Mouse (Mus musculus) MEL-GATA-1-ER (cell line): ENCODE results near the gene Grrp1.
"Not testable (repeated sequence)": the region's sequence is repeated elsewhere in the genome, so short reads cannot be mapped to it uniquely, and the experiment has no call there.

Experiments used
- DNase-seq: peaks from one replicate; pipeline ENCODE4 v3.0.0-alpha.2; 2012; ENCODE audit warnings: low read depth; ENCODE audit errors: extremely low read depth

The Grrp1 gene

DNA sequence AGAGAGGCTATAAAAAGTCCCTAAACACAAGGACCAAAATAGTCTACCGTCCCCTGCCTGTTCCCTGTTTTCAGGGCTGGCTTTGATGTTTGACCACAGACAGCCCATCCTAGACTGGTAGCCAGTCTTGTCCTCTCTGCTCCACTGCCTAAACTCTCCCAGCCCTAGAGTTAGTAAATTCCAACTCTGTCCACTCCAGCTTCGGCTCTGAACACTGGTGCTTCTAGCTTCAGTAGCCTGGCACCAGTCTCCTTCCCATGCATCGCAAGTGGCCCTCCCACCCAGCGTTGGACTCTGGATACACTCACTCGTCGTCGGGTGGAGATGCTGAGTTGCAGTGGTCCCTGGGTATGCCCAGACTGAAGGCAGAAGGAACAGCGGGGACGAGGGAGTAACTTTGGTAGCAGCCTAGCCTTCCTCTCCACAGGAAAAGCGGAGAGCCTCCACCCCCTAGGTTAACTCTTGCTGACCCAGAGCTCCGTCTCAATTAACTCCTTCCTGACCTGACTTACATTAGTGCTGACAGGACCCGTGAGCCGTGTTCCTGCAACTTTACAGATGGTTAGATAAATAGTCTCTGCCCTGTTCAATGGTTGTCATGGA lies at the start of gene Grrp1:
Gene Grrp1, minus strand, starts transcription at position 385 of the 603 bp plus-strand sequence.
- DNase-seq: no peak

DNA sequence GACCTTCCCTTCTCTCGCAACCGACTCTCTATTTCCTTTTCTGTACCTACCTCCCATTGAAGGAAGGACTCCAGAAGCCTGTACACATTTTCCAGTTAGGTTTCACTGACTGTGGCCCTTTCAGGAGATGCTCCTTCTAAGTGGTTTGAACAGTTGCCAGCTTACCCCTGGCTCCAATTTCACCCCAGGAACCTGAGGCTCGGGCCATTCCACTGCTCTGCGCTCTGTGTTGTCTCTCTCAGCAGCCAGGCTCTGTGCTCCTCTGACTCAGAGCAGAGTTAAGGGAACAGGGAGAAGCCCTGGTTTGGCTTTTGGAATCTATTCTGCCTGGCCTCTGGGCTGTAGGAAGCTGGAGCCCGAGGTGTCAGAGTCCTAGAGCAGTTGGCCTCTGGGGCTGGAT lies 48.2 kb upstream of the Grrp1 start:
- no peak for DNase-seq

DNA sequence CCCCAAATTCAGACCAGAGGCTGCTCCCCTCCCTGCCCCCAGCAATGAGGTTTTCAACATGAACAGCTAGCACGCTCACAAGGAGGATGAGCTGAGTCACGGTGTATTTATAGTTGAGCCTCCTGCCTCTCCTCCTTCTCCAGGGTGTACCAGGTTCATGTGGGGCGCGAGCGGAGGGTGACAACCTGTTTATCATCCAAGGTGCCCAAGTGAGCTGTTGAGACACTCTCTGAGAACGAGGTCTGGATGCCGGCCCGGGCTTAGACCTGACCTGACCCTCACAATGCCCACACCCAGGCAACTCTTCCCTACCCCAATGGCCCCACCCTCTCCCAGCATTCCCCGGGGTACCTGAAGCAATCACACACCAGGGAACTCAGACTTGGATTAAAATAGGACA lies 46.4 kb upstream of the Grrp1 start:
- DNase-seq: no peak

DNA sequence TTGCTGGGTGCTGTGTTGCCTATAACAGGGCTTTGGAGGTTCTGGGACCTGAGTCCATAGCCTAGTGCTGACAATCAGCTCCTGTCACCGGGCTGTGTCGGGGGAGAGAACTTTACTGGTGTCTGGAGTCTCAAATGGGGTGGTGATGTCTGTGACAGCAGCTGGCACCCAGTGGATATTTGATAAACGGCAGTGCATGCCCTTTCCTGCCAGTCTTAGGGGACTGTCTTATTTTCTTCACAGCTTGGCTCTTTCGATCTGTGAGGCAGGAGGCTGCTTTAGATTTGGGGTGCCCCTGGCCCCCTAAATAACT lies 45.5 kb upstream of the Grrp1 start:
- no peak for DNase-seq

DNA sequence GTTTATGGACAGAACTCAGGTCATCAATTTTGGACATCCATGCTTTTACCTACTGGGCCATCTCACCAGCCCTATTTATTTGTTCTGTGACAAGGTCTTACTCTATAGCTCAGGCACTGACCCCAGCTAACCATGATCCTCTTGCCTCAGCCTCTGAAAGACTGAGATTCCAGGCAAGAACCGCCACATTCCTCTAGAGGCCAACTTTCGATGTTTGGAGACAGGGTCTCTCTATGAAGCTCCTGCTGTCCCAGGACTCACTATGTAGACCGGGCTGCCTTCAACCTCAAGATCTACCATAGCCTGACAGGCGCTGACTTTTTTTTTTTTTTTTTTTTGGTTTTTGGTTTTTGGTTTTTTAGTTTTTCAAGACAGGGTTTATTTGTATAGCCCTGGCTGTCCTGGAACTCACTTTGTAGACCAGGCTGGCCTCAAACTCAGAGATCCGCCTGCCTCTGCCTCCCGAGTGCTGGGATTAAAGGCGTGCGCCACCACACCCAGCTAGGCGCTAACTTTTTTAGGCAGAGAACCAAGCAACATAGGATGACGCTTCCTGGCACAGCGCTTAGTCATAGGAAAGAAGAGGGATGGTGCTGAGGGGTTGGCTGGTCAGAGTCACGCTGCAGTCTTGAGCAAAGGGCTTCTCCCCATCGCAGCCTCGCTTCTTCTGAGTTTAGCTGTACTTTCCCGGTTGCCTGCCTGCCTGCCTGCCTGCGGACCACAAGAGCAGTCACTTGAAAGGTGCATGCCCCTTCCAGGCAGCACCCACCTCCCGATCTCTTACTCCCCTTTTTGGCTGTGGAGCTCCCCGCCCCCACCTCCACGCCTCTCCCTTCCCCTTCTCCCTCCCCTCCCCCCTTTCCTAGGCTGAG lies 45.0 kb upstream of the Grrp1 start:
- no peak for DNase-seq

DNA sequence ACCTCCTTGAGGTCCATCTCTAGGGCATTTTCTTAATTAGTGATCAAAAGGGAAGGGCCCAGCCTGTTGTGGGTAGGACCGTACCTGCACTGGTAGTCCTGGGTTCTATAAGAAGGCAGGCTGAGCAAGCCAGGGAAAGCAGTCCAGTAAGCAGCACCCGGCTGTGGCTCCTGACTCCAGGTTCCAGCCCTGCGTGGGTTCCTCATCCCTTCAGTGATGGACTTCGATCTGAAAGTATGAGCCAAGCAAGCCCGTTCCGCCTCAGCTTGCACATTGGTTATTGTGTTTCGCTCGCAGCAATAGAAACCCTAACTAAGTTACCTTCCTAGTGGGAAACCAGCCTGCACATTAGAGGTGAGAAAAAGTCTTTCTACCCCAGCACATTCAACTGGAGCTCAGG lies 43.5 kb upstream of the Grrp1 start:
- DNase-seq: no peak

DNA sequence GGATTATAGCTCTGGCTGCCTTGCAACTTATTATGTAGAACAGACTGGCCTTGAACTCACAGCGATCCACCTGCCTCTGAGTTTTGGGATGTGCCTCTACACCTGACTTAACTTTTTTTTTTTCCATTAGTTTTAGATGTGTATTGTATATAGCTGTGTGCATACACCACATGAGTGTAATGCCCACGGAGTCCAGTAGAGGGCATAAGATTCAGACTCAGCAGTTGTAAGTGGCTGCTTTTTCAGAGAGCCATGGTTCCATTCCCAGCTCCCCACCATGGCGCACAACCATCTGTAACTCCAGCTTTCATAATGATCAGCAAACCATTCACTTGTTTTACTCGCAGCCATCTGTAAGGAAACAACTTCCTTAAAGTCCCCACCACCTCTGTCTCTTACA lies 42.6 kb upstream of the Grrp1 start:
- DNase-seq: no peak

DNA sequence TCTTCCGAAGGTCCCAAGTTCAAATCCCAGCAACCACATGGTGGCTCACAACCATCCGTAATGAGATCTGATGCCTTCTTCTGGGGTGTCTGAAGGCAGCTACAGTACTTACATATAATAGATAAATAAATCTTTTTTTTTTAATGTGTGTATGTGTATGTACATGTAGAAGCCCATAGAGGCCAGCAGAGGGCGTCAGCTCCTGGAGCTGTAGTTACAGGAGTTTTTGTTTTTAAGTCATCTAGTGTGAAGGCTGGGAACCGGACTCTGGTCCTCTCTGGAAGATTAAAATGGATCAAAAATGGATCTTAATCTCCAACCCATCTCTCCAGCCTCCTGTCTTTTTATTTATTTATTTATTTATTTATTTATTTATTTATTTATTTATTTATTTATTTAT lies 42.2 kb upstream of the Grrp1 start:
- not testable (repeated sequence) for DNase-seq

DNA sequence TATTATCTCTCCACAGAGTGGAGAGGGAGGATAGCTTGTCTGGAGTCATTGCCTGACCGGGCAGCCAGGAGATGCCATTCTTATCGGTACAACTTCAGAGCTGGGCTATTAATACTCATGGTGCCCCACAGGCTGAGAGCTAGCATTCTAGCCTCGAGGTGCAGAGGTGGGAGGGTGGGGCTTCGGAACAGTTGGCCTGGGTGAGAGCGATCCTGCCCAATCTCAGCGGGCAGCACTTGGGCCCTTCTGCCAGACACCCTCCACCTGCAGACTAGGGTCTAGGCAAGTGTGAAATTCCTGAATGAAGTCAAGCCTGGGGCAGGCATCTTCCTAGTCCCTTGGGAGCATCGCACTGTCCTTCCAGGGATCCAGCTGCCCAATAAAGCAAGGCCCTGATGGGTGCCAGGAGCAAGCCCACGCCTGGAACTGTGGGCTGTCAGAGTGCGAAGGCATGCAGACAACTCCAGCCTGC lies 39.8 kb upstream of the Grrp1 start:
- DNase-seq: no peak

DNA sequence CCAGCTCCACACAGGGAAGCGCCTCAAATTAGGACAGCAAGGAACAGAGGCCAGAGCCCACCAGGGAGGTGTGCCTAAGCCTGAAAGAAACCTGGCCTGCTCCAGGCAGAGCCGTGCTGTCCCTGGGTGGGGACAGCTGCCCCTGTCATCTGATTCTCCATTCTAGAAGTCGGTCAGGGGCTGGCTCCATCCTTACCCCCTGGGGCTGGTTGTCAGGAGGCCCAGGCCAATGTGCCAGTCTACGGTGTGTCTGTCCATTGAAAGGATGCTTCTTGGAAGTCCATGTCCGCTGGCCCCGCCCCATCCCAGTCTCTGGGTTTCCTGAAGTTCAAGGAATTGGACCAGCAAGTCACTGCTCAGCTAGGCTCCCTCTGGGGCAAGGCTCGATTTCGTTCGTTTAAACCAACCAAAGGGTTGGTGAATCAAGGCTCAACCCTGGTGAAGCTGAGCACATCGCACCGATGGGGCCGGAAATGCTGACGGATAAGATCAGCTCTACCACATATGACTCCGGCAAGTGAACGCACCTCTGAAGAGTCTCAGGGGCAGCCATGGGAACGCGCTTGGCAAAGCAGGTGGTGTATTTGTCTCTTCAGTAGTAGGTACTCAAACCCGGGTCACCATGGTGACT lies 39.3 kb upstream of the Grrp1 start:
- no peak for DNase-seq

DNA sequence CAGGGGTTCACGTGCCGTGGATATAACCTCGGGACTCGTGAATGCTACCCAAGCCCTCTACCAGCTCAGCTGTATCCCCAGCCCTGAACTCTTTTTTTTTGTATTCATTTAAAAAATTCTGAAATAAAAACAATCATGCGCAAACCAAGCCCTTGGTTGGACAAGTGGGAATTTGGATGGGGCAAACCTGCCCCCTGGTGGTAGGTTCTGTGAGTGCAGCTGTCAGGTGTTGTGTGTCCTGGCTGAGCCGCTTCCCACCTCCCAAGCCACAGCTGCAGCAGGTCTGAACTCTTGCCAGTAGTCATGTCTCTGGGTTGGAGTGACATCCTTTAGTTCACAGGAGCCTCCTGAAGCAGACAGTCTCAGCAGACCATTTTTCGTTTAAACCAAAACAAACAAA lies 38.2 kb upstream of the Grrp1 start:
- DNase-seq: no peak

DNA sequence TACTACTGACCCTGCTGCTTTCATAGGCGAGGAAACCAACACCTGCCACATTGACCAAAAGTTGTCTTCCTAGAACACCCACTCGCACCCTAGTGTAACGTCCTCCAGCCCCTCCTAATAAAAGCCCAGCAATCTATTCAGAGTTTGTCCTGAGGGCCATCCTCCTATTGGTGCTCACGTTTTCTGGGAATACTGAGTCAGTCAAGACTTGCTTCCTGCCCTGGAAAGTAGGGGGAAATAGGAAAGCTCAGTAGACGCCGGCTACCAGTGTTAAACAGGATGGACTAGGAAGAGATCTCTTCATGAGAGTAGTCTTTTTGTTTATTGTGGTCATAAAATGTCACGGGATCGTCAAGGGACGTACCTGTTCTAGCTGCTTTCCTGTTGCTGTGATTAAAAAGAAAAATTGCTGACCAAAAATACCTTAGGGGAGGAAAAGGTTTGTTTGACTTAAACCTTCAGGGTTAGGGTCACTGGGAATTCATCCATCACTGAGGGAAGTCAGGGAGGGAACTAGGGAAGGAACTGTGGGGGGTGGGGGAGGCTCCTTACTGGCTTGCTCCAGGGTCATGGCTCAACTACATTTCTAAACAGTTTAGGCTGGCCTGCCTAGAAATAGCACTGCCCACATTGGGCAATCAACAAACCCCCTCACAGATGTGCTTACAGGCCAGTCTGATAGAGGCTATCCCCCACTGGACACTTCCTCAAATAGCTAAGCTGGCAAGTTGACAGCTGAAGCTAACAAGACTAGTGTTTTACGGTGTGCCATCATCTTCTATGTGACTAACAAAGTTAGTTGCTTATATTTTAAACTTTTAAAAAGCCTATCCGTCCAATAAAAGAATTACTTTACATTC lies 34.7 kb upstream of the Grrp1 start:
- DNase-seq: no peak

DNA sequence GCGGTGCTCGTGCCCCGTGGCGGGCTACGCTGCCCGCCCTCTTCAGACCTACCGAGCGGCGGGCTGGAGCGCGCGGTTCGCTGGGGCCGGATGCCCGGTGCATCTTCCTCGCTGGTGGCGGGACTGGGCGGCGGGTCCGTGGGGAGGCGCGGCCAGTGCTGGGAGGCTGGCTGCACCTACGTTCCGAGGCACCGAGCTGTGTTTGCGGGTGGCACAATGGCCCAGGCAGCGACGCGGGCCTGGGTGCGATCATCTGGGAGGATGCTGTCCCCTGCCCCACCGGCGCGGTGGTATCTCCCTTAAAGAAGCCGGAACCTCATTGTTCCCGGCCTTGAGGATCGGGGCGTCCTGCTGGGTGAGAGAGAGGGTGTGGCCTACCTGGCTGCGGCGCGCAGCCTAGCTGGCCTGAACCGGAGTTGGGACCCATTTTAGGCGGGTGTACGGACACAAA lies 33.7 kb upstream of the Grrp1 start, which contains the start of gene Pdik1l:
Gene Pdik1l, minus strand, starts transcription at position 321 of the 451 bp plus-strand sequence.
- DNase-seq: peak; percentile 76

DNA sequence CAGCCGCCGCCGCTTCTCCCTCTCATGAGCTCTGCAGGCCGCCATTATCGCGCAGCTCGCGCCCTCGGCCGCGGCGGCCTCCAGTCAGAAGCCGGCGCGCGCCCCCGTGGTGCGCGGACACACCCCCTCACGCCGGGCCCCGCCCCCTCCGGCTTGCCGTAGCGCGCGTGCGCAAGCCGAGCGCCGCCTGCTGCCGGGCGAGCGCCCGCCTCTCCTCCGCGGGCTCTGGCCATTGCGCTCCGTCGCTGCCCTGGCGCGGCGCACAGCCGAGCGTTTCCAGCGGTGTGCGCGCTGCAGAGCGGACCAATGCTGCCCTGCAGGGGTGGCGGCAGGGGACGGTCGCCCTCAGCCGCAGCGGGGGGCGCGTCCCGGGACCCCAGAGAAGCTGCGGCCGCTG lies 33.3 kb upstream of the Grrp1 start:
- DNase-seq: peak; percentile 44

DNA sequence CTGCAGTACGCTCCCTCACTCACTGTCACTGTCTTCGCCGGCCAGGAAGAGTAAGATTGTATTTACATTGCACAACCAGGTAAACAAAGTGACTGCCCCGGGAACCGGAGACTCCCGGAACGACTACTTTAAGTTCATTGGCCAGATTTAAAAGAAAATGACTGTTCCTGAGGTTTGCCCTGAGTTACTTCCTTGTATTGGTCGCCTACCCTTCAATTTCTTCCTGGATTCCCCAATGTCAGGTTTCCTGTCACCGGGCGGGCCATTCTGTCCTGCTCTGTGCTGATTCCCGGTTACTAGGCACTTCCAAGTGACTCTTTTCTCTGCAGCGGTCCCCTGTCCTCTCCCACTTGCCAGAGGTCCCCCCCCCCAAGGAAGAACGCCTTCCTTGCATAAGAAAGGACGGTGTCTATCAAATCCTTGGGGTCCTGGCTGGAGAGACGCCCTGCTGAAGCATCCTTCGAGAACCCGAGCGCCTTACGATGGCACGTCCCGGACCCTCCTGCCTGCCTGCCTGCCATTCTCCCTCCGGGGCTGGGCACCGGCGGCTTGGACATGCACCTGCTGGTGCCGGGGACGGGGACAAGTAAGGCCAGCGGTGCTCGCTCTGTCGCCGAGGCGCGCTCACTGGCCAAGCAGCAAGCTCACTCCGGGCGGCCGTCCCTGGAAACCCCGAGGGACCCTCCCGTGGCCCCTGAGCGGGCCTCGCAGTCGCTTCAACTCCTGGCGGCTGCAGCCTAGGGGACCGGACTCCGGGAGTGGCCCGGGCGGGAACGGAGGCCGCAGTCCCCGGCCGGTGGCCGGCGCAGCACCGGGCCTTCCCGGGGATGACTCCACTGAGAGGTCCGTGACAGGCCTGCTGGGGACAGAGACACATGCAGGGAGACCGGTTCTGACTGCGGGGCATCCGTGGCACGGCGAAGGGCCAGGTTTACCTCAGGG lies 32.6 kb upstream of the Grrp1 start:
- no peak for DNase-seq

DNA sequence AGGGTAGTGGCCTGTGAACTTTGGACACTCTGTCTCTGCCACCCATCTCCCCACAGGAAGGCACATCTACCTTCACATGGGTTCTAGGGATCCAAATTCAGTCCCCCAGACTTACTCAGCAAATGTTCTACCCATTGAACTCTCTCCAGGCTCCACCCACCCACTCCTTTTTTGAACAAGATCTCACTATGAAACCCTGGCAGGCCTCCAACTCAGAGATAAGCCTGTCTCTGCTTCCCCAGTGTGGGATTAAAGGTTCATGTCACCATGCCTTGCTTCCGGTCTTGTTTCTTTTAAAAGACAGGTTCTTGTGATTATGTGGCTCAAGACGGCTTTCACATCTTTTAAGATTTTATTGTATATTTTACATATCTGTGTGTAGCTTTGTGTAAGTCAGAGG lies 31.0 kb upstream of the Grrp1 start:
- DNase-seq: peak; percentile 82

DNA sequence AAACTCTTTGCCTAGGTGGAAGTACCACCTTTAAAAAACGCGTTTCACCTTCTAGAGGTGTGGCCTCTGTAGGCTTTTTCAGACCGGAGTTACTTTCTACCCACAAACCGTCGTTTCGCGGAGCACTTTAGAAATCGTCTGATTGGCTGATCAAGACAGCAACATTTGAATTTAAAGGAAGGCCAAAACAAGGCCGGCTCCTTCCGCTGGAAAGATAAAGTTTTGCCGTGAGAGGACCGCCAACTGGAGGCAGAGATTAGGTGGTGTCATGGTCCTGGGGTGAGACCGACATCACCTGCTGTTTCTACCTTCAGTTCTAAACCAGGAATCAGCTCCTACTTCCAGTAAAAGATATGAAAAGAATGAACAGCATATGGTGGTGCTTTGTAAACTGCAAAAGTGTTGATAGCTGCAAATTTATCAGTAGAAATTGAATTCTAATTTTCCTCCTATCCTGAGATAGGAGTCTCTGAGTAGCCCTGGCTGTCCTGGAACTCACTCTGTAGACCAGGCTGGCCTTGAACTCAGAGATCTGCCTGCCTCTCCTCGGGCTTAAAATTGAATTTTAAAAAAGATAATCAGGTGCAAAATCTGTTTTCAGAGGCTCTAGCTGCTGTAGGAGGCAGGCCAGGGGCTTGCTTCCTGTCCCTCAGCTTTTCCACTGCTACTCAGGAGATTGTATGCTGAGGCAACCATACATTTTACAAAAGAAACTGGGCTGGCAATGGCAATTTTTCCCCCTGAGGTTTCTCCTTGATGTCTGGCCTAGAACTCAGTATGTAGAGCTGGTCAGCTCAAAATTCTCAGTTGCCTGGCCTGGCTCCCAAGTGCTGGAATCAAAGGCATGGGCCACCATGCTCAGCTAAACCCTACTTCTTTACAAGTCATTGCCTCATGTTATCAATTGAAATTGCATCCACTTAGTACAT lies 19.8 kb upstream of the Grrp1 start:
- DNase-seq: peak; percentile 96

DNA sequence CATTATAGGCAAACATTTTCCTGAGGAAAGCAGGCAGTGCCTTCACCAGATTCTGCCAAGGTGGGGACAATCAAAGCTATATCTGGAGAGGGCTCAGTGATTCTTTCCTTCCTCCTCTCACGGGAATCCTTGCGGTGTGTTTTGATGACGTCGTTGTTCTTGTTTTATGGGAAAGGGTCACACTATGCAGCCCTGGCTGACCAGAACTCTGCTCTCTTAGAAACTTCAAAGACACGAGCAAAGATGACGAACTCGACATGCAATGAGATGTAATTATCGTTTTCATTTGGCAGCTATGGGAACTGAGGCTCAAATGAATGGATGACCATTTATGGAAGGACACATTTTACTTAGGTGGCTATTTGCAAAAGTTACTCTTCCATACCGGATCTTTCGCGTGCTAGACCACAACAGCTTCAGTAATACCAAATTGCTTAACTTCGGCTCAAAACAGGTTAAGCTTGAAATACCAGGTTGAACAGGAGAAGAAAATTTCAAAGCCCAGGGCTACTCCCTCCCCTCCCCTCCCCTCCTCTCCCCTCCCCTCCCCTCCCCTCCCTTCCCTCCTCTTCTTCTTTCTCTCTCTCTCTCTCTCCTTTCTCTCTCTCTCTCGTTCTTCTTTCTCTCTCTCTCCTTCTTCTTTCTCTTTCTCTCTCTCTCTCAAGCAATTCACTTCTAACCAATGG lies 19.0 kb upstream of the Grrp1 start:
- no peak for DNase-seq

DNA sequence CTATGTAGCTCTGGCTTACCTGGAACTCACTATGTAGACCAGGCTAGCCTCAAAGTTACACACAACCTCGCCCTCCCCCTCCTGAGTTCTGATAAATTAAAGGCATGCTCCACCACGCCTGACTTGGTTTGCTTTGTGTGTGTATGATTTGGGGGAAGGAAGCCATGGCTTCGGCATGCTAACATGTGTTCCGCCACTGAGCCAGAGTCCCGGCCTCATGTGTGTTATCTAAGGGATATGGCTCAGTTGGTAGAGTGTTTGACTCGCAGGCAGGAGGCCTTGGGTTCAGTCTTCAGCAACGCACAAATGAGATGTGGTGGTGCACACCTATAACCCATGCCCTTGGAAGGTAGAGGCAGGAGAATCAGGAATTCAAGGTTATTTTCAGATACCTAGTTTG lies 18.1 kb upstream of the Grrp1 start:
- no peak for DNase-seq
